Mouse (Mus musculus) cerebellum, postnatal 10 days (tissue): ENCODE measurements at regions not wholly inside any gene's neighbourhood (a gene's known extent, or its start where the extent isn't known, plus 50 kb on each side); places are given as distances from the start of the nearest gene placed in this dataset.
"Not testable (repeated sequence)": the region's sequence is repeated elsewhere in the genome, so short reads cannot be mapped to it uniquely, and the experiment has no call there.

Experiments
- DNase-seq, 2 experiments: peaks; one replicate each; pipeline ENCODE4 v3.0.0; 2021; ENCODE audit warnings: mixed read lengths in 2 of 2

DNA sequence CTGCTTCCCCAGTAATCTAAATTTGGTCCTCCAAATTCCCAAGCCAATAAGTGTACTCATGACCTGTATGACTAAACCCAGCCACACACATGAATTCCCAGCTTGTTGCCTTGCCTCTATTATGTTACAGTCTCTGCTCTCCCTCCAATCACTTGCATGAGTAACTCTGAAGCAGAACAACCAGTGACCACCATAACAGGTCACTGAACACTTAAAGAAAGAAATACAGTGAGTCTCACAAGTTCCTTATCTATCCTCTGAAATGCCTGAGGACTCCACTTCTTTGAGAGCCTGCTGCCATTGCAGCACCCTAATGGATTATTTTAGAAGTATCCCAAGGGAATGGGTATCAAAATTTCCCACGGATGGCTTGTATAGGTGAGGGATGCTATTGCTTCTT lies 909.7 kb downstream of the Sorcs3 start:
- no peak for DNase-seq

DNA sequence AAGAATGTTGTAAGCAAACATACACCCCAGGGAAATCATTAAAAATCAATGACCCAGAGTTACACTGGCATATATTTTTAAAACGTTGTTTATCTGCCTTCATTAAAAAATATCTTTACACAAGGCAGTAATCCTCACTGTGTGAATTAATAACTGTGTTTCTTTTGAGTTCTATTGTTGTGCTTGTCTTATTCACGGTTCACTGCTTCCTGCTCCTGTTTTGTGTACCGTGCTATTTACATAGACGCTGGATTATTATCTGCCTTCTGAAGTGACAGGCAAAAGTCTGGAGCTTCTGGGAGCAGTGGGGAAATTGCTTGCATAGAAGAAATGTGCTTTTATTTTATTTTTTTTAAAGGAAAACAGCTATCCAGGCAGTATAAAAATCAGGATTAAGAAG lies 925.8 kb downstream of the Sorcs3 start:
- DNase-seq = no peak

DNA sequence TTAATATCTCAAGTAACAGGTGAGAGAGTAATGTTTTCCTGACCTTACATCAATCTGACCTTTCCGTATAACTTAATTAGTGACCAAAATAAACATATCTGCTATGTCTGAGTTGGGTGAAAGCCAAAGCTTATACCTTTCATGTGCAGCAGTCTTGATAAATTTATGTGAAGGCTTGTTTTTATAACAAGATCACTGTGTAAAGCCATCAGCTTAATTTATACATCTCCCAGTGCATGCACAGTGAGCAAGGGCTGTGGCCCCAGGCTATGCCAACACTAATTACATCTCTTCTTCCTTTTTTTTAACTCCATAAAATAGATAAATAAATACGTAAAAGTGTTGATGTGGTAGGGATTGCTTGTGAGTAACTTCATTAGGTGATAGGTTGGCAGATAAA lies 966.3 kb downstream of the Sorcs3 start:
- no peak for DNase-seq

DNA sequence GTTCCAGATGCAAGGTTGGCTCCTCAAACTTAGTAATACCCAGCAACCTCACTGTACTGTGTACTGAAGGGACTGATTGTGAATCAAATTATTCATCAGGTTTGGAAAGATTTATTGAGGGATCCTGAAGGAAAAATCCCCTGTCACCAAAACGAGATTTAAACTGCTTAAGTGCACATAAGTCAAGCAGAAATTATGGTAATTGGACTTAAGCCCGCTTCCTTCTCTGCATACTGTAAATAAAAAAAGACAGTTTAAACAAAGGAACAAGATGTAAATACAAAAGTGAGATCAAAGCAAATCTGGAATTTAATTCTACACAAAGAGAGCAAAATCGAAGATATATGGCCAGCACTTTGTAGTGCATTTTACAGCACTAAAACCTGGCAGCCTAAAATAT lies 1002.1 kb downstream of the Sorcs3 start:
- no peak for DNase-seq

DNA sequence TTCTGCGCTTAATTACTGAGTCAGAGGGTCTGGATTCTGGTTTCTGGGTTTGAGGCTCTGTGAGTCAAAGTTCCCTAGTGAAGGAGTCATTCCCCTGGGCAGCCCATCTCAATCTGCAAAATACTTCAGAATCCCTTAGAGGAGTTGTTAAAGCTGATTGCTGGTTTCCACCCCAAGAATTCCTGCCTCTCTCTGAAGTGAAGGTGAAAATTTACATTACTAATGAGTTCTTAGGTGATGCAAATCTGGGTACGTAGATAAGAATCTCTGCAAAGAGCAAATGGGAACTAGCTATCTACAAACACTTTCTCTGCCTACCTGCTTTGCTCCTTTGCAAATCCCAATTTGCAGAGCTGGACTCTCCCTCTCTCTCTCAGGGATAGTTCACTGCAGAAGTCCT lies 1036.8 kb downstream of the Sorcs3 start:
- DNase-seq = no peak

DNA sequence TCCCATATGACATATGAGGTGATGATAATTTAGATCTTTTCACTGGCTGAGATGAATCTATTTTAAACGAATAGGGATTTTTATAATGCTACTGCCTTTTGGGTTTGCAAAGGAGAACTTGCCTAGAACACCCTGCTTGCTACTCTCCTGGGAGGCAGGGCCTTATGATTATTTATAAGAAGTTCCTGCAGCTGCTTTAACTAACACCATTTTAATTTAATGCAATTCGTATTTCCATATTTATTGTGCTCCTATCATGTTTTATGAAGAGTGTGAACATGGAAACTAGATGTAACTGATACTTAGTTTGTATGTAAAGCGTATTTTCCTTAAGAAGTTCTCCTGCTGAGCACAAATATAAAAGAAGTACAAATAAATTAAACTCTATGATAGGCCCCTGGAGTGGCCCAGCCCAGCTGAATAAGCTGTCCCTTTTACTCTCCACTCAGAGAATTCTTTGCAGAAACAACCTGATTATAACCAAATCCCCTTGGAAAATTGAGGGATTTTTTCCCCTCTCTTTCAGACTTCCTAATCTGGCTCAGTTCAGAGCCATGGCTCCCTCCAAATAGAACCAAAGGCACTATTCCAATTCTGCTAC lies 1039.4 kb downstream of the Sorcs3 start:
- no peak for DNase-seq

DNA sequence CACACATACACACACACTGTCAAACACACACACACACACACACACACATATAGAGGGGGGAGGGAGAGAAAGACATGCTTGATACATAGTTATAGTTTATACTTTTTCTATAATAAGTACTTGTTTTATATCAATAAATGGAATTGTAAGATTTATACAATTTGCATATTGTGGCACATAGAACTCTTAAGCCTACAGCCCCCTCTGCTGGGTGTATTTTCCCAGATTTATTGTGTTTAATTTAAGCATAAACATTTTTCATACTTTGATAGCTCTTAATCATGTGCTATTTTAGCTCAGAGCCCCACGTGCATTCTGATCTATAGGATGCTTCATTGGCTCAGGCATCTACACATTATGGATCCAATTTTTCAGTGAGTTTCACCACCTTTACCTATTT lies 1058.8 kb downstream of the Sorcs3 start:
- DNase-seq = peak; percentile 38 to 54

DNA sequence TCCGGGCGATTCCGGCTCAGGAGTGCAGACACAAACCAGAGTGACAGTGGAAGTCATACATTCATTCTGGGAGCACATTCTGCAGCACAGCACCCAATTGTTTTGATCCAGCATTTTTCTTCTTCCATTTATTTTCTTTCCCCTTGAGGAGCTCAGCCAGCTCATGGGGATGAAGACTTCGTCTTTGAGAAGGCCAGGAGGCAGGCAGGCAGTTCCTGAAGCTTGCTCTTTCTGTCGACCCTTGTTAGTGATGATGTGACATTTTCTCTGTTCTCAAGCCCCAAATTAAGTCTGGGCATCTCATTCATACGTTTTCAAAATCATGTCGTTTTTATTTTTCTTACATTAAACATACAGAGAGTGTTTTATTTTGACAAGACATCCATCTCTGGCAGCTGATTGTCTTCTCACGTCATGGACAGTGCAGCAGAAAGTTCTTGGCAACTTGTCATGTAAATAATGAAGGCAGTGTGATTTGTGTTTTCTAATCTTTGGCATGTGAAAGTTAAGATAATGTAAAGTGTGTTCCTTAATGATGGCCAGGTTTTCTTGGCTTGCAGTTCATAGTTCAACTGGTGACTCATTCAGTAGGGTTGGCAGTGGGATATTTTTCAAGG lies 1062.1 kb downstream of the Sorcs3 start:
- DNase-seq = no peak

DNA sequence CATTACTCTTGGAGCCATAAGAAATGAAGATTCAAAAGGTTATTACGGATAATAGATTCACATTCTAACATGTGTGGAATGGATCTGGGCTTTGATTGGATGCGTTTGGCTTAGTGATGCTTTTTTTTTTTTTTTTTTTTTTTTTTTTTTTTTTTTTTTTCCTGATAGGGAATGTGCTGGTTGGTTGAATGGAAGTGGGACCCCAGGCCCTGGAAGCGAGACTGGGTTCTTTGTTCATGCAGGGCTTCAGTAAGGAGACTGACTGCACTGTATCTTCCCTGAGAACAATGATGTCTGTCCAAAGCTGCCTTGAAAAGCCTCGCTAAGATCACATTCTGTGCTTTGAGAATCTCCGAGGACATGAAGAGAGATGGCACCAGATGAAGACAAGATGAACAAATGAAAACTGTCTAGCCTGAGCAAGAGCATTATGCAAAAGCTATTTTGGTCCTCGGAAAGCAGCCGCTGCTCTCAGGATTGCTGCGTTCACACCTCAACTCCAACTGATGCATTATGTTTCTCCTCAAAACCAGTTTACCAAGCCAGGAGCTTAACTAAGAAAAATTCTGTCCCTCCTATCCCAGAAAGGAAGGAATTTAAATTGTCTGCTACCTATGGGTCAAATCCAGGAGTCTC lies 1076.9 kb downstream of the Sorcs3 start:
- DNase-seq = no peak

DNA sequence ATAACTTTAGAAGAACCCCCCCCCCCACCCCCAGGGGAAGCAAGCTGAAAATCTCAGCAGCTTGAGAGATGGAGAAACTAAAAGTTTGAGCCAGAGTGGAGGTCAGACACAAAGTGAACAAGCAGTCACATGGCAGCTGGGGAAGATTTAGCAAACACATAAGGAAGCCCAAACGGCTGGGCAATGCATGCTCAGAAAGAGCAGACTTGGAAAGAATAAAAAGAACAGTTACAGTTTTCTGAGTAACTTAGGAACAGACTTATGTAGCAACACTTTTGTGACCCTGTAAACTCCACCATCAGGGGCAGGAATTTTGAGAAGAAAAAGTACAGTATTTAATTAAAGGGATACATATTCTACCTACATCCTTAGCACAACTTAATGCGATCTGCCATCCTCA lies 1089.2 kb downstream of the Sorcs3 start:
- DNase-seq = no peak

DNA sequence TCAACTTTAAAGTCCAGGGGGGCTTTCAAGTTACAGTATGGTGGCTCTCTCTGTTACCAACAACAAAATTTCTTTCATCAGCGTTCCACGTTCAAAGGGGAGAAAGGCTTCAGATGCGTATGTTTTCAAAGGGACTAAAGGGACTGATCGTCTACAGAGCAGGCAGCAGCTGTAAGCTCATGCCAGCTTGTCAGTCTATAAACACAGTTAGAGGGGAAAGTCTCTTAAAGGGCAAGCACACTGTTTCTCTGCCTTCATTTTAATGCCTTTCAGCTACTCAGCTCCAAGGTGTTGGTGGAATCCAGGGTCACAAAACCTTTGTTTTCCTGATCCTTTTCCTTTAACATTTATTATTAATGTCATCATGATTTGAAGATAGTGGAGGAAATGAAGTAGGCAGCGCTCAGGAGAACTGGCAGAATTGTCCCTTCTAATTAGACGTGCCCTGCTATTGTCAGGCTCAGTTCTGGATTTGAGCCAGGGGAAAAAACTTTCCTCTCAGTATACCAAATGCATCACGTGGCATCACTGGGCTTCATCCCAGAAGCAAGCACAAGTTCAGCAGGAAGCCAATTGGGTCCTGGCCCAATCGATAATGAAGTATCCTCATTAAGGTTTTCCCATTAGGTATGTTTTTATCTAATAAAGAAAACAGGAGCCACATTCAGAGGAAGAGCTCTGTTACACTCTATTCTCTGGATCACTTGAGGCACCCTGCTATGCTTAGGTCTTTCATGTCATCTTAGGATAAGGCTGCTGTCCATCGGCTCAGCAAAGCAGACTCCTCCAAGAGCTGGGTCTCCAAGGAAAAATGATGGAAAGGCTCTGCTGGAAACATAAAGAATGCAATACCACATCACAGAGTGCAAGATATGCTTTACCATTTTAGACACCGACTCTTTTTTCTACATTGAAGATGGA lies 1093.8 kb downstream of the Sorcs3 start:
- DNase-seq = peak; percentile 55 to 62

DNA sequence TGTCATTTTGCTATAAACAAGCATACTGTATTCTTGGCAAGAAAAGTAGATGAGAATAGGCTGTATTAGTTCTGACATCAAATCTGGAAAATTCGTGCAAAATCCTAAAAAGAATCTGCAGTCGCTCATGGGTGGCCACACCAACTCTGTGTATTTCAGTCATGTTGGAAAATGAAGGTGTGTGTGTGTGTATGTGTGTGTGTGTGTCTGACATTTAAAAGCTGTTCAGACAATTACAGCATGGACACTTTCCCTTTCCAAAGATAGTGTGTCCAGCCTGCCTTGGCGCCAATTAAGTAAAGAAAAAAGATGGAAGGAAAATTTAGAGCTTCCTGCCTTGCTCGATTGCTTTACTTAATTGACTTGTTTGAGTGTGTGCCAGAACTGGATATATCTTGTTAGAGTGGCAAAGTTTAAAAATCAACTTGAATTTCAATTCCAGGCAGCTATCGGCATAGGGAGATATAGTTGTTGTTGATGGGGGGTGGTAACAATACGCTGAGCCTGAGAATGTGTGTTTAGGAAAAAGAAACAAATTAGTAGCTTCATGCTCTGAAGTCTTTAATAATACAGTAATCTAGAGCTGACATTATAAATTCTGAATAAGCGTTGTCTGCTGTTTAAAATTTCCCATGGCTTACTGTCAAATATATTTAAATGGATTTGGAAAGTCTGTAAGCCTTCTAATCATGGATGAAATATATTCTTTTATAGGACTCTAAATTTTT lies 1095.7 kb downstream of the Sorcs3 start:
- DNase-seq = no peak

DNA sequence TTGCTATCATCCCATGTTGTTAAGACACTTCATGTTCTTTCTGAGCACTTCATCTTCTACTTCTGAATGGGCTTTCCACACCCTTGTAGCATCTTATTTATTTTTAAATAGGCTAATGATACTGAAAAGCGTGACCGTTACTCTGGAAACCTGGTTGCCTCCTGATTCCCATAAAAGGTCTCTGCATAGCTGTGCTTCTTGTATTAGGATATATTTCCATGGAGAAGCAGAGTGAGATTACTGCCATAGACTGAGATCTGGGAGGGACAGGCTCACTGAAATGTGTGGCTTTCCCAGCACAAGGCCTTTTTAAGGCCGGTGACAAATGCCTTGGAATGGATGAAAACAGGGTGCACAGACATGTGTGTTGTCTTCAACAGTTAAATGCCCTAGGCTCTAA lies 1100.0 kb downstream of the Sorcs3 start:
- DNase-seq = no peak

DNA sequence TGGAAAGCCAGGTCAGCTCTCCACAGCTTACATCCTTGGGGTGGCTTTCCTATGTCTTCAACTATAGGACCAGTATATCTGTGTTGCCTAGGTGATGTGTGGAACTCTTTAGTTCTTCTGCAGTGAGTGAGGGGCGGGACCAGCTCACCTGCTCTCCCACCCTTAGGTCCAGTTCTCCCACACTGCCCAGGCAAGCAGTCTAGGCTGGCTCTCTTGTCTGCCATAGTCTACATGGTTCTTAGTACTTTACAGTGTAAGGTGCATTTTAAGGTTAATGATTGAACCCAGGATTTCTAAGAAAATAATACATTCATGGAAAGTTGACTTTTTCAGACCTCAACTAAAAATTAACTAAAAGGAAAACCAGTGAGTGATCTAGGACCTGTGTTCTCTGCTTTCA lies 1108.4 kb downstream of the Sorcs3 start:
- DNase-seq = no peak

DNA sequence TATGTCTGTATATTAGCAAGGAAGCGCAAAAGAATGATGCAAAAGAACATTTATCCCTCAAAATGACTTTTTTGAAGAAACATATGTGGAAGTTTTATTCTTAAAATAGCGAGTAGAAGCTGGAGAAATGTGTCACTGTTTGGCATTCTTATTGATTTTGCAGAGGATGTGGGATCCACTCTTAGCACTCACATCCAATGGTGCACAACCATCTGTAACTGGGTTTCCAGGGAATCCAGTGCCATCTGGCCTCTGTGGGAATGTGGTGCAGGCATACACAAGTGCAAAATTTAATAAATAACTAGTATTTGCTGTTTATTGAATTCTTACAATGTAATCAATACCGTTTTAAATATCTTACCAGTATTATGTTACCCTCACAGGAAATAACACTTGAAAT lies 1153.8 kb downstream of the Sorcs3 start:
- DNase-seq = no peak

DNA sequence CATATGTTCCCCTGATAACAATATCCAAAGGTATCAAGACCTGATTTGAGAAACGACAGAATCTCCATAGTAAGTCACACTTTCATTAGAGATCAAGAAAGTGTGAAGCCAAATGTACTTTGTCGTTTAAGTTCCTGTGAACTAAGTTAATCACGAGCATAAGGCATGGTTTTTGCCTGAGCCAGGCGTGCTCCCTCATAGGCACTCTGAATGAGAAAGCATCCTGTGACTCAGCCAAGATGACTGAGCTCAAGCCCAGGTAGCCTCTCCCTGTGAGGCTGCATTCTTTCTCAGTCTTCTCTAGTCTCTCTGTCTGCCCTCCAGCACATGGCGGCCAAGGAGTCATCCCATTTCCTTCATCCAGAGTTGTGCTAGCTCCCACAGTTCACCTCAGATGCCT lies 1154.9 kb downstream of the Sorcs3 start:
- DNase-seq = no peak

DNA sequence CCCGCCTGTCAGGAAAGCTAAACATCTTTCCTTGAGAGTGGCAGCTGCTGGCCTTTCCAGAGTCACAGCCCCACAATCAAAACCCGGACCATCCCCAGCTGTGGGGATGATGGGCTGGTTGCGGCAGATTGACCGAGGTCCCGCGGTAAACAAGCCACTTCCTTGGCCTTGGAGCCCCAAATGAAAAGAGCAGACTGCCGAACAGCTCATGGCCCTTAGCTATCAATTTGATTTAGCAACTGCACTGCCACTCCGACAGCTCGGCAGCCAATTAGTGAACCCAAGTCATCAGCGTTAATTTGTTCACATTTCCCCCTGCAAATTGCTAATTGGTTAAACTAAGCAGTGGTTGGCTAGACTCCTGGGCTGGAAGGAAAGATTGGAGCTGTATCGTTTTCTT lies 1155.3 kb downstream of the Sorcs3 start:
- DNase-seq = not testable (repeated sequence)

DNA sequence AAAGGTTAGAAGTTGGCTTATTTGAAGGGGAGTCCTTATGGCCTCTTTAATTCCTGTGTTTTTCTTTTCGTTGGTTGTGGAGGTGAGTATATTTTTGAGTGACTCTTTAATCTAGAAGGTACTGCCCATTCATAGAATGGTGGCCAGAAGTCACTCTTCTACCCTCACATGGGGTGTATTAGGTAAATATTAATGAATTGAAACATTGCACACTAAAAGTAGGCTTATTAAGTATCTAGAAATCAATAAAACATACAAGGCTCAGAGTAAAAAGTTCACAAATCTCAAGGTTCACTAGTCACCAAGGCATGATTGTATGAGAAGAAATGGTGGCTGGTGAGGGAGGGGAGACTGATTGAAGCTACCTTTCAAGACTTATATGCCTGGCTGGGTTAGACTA lies 1167.1 kb downstream of the Sorcs3 start:
- no peak for DNase-seq

DNA sequence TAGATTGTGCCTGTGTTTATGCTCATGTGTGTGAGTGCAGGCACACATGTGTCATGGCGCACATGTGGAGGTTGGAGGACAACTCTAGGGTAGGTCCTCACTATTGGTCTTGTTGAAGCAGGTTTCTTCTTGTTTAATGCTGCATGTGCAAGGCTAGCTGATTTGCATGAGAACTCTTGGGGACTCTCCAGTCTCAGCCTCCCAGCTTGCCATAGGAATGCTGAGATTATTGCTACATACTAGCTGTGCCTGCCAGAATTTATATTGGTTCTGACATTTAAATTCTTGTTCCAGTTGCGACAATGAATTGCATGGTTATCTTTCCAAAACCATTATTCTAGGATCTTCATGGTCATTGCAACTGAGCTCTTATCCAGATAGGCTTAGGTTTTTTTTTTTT lies 1168.5 kb downstream of the Sorcs3 start:
- no peak for DNase-seq

DNA sequence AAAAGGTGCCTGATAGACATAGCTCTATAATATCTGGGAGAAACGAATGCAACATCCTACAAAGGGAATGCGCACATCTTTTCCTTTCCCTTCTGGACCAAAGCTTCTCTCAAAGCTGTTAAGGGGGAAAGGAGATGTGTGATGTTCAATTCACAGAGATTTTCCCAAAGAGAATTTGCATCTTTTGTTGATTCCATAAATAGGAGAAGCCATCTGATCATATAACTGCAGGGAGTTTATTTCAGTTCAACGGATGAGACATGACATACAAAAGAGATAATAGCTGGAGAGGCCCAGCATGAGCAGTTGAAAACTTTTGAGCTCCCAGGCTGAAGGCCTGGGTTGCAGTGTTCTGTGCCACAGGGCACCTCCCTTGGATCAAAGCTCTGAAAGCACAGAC lies 1169.1 kb downstream of the Sorcs3 start:
- DNase-seq = no peak

DNA sequence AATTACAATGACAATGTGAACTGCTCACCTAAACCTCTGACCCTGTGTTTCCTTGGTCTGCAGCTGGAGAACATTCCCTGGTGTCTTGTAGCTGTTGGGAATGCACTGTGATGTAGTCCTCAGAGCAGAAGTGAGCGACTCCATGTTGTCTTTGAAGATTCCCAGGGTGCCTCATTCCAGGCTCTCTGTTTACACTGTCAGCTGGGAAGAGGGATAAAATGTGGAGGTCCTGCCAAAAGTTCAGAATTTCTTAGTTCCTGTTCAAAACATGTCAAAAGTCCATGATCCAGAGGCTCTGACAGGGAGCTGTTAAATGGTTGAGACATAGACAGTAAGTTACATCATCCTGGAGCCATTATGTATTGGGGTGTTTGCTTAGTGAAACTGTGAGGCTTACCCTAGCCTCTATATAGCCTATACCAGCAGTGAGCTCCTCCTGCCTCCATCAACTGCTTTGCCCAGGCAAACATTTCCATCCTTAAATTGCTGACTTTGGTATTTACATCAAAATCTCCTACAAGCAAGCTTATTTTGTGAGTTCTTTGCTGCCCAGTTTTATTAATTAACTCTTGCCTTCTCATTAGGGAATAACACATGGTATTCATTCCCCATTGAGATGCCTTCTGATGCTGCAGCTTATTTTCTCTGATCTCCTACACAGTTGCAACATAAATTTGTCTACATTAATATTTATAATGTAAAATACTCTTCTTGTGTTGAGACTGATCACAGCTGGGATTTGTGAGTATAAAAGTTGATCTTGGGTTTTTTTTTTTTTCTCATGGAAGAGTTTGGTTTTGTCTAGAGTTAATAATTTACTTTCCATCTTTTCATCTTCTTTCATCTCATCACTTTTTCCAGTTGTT lies 1170.2 kb downstream of the Sorcs3 start:
- no peak for DNase-seq

DNA sequence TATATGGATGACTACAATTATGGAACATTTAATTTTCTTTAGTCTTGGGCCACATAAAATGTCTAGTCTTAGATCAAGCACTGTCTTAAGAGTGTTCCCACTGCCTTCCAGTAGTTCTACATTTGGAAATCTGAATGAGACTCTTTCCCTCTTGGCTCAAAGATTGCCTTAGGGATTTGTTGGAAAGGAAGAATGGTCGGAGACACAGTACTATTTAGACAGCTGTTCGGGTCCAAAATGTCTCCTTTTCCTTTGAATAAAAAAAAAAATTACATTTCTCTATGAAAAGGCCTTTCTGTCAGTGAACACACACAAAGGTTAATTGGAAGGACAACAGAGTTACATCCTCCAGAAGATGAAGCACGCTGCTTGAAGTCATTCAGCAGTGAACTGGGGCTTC lies 1173.8 kb downstream of the Sorcs3 start:
- DNase-seq = no peak
